Mouse (Mus musculus) limb, embryonic 13.5 days (tissue): Measurements from ENCODE around the gene Nr4a2. TPM values are rescaled to one million over a fixed set of nuclear protein-coding genes. Genes with fewer than 3 reads are reported as not detected.
A peak's percentile ranks its signal among the peaks of the same experiment; 100 is the strongest.

Experiments used
- ATAC-seq: fragments of 200-750 bp; cut with Nextera tagmentation; 2 replicates; pipeline ENCODE4 v1.8.0; 2017; ENCODE audit warnings: low read depth, moderate number of reproducible peaks, moderate TSS enrichment; ENCODE audit not compliant: low FRiP score
- H3K27ac ChIP-seq: fragments of 300-500 bp; sonication (generic); 2 replicates; pipeline ENCODE4 v1.5.1; 2015; ENCODE audit warnings: inconsistent platforms, mild to moderate bottlenecking, moderate library complexity
- H3K27me3 ChIP-seq: fragments of 300-500 bp; sonication (generic); 2 replicates; pipeline ENCODE4 v1.6.1; 2015; ENCODE audit warnings: mild to moderate bottlenecking, inconsistent platforms
- H3K36me3 ChIP-seq: fragments of 300-500 bp; sonication (generic); 2 replicates; pipeline ENCODE4 v1.6.1; 2015; ENCODE audit warnings: inconsistent platforms, mild to moderate bottlenecking, moderate library complexity
- H3K4me1 ChIP-seq: fragments of 300-500 bp; sonication (generic); 2 replicates; pipeline ENCODE4 v1.6.1; 2015; ENCODE audit warnings: inconsistent platforms
- H3K4me2 ChIP-seq: fragments of 300-500 bp; sonication (generic); replicated peaks from 2 replicates; pipeline ENCODE4 v1.6.1; 2015; ENCODE audit warnings: inconsistent platforms, mild to moderate bottlenecking, moderate library complexity
- H3K4me3 ChIP-seq: fragments of 300-500 bp; sonication (generic); 2 replicates; pipeline ENCODE4 v1.5.1; 2015; ENCODE audit warnings: moderate library complexity, mild to moderate bottlenecking, inconsistent platforms
- H3K9ac ChIP-seq: fragments of 300-500 bp; sonication (generic); 2 replicates; pipeline ENCODE4 v1.6.1; 2015; ENCODE audit warnings: mild to moderate bottlenecking, inconsistent platforms
- H3K9me3 ChIP-seq: fragments of 300-500 bp; sonication (generic); 2 replicates; pipeline ENCODE4 v1.6.1; 2016; ENCODE audit warnings: inconsistent platforms
- WGBS: fragments of 180-500 bp; shearing (Covaris S2); methylation state at CpG from one replicate; pipeline ENCODE4 v1.1.7; 2015; 5-methylcytosine and 5-hydroxymethylcytosine counted together
- polyA plus RNA-seq: library from polyadenylated mRNA; unstranded; fragments of >200 nt; fragmentation: Nextera tagmentation; extraction: Ambion mirVana; gene quantifications from 2 replicates; pipeline ENCODE4 v1.2.1, GENCODE M21; 2015

The Nr4a2 gene
- polyA plus RNA-seq, 1 experiment from 2014 or later, result 8.7 TPM

DNA sequence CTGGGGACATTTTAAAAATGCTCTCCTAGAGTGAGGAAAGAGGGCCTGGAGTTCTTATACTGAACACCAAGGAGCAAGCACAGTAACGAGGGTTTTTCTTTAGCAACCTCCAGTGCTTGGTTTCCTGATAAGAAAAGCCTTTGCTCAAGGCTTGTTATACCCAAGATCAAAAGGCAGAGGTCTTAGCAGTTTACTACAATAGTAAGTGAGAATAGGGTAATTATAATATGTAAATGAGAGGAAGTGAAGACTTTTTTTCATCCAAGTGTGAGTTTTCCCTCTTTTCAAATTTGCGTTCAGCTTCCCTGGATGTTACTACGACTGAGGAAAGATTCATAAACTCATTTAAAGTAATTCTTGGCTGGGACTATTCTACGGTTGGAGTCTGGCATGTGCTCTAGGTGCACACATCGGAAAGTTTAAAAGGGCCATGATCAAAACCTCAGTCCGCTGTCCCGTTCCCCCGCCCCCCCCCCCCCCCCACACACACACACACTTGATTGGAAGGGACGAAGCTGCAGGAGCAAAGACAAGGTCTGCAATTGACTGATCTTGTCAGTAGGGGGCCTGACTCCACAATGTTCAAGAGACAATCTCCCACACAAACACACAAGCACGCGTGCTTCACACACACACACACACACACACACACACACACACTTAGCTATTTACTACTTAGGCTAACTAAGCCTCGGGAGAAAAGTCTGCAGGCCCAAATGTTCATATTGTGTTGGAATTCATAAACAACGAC lies 6.4 kb downstream of the Nr4a2 start:
- no peaks in the 10 kb centered on the region for H3K36me3 ChIP-seq
- peak overlapping the region; percentile 81 for H3K27ac ChIP-seq
- peak overlapping the region; percentile 74 for H3K9ac ChIP-seq
- peaks cover 23% of the 10 kb centered on the region for H3K4me1 ChIP-seq
- H3K27me3 ChIP-seq, result peaks cover 17% of the 10 kb centered on the region
- H3K4me2 ChIP-seq, result peak overlapping the region; percentile 99
- ATAC-seq, result no peak
- peak overlapping the region; percentile 82 for H3K4me3 ChIP-seq
- no peaks in the 10 kb centered on the region for H3K9me3 ChIP-seq
- 3% methylated on average over 13 of the region's 13 CpGs for WGBS

GRCm38 (mm10) chr2:57116366-57117200 lies 7.2 kb downstream of the Nr4a2 start:
- H3K27ac ChIP-seq, result peak overlapping the region; percentile 81
- H3K27me3 ChIP-seq, result peaks cover 25% of the 10 kb centered on the region
- no peaks in the 10 kb centered on the region for H3K9me3 ChIP-seq
- peak; percentile 58 for ATAC-seq
- peak overlapping the region; percentile 99 for H3K4me2 ChIP-seq
- WGBS, result under 1% methylated on average over 45 of the region's 47 CpGs
- H3K36me3 ChIP-seq, result no peaks in the 10 kb centered on the region
- peaks cover 30% of the 10 kb centered on the region for H3K4me1 ChIP-seq
- H3K4me3 ChIP-seq, result peak overlapping the region; percentile 82
- peak overlapping the region; percentile 74 for H3K9ac ChIP-seq

DNA sequence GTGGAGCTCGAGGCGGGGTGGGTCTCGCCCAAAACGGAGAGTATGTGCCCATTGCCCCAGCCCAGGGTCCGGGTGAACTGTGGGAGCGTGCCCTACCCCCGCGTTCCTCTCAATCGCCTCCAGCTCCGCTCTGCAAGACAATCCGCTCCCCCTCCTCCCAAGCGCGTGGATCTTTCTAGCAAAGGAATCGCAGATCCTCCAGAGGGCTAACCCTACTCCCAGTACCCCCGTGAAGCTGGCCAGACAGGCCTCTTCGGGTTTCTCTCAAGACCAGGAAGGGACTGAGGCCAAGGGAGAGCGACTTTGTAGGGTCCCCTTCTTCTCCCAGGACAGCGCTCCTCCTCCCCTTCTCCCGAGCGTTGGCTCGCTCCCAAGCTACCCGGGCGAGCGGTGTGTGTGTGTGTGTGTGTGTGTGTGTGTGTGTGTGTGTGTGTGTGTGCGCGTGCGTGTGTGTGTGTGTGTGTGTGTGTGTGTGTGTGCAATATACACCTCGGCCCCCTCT lies 7.9 kb downstream of the Nr4a2 start:
- Histone ChIP-seq H3K4me2 (peak overlapping the region; percentile 99), H3K27ac (peak overlapping the region; percentile 81), H3K4me1 (peaks cover 35% of the 10 kb centered on the region), H3K4me3 (peak overlapping the region; percentile 82), H3K36me3 (no peaks in the 10 kb centered on the region), H3K9me3 (no peaks in the 10 kb centered on the region), H3K9ac (peak overlapping the region; percentile 74), H3K27me3 (peaks cover 32% of the 10 kb centered on the region)
- under 1% methylated on average over 21 of the region's 28 CpGs for WGBS
- peak; percentile 8 for ATAC-seq

GRCm38 (mm10) chr2:57115181-57115863 lies 8.5 kb downstream of the Nr4a2 start:
- Histone ChIP-seq H3K27ac (peak overlapping the region; percentile 81; the same call in 1 of the 2 replicates), H3K9me3 (no peaks in the 10 kb centered on the region), H3K27me3 (peaks cover 38% of the 10 kb centered on the region), H3K4me2 (peak overlapping the region; percentile 99), H3K4me3 (peak overlapping the region; percentile 82), H3K4me1 (peaks cover 35% of the 10 kb centered on the region), H3K36me3 (no peaks in the 10 kb centered on the region), H3K9ac (peak overlapping the region; percentile 74)
- 1% methylated on average over 25 of the region's 25 CpGs for WGBS
- ATAC-seq, result no peak

- peaks cover 36% of the 10 kb centered on the region for H3K4me1 ChIP-seq
- H3K27me3 ChIP-seq, result peaks cover 46% of the 10 kb centered on the region
- under 1% methylated on average over 86 of the region's 88 CpGs for WGBS
- no peaks in the 10 kb centered on the region for H3K9me3 ChIP-seq
- peak overlapping the region; percentile 99 for H3K4me2 ChIP-seq
- peak overlapping the region; percentile 39; the same call in 1 of the 2 replicates for H3K27ac ChIP-seq
- peak overlapping the region; percentile 82 for H3K4me3 ChIP-seq
- peak overlapping the region; percentile 74 for H3K9ac ChIP-seq
- peak; percentile 84 for ATAC-seq
- H3K36me3 ChIP-seq, result no peaks in the 10 kb centered on the region
These were observed 9.3 kb downstream of the Nr4a2 start for GRCm38 (mm10) chr2:57114211-57115151.

- H3K4me1 ChIP-seq, result peaks cover 38% of the 10 kb centered on the region
- no peak for ATAC-seq
- peak overlapping the region; percentile 99 for H3K4me2 ChIP-seq
- 22% methylated on average over 5 of the region's 5 CpGs for WGBS
- peaks cover 57% of the 10 kb centered on the region for H3K27me3 ChIP-seq
- no peak overlapping the region for H3K9ac ChIP-seq
- H3K36me3 ChIP-seq, result no peaks in the 10 kb centered on the region
- H3K9me3 ChIP-seq, result no peaks in the 10 kb centered on the region
- peak overlapping the region; percentile 82 for H3K4me3 ChIP-seq
- no peak overlapping the region for H3K27ac ChIP-seq
These were observed 10.4 kb downstream of the Nr4a2 start for GRCm38 (mm10) chr2:57113431-57113830.

DNA sequence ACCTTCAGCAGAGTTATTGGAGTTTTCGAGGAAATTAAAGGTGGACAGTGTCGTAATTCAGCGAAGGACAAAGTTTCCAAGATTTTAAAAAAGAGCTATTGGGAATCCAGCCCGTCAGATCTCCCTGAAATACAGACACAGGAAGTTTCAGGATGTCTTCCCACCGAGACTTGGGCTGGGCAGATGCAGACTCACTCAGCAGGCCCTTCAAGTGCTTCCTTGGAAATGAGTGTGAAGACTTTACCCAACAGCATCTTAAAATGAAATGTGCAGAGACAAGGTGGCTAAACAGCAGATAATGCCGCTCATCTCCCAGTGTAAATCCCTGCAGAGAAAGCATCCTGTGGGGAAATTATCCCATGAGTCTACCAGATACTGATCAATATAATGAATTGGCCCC lies 10.9 kb downstream of the Nr4a2 start:
- Histone ChIP-seq H3K27me3 (peaks cover 62% of the 10 kb centered on the region), H3K9me3 (no peaks in the 10 kb centered on the region), H3K27ac (no peak overlapping the region), H3K4me3 (no peak overlapping the region; the same call in 1 of the 2 replicates), H3K36me3 (no peaks in the 10 kb centered on the region), H3K4me2 (no peak overlapping the region), H3K4me1 (peaks cover 38% of the 10 kb centered on the region), H3K9ac (no peak overlapping the region)
- WGBS, result 19% methylated on average over 6 of the region's 6 CpGs
- ATAC-seq, result no peak

- H3K4me1 ChIP-seq, result peaks cover 31% of the 10 kb centered on the region
- H3K27me3 ChIP-seq, result peaks cover 69% of the 10 kb centered on the region
- H3K9ac ChIP-seq, result no peak overlapping the region
These were observed 11.8 kb downstream of the Nr4a2 start for GRCm38 (mm10) chr2:57111791-57112538.

DNA sequence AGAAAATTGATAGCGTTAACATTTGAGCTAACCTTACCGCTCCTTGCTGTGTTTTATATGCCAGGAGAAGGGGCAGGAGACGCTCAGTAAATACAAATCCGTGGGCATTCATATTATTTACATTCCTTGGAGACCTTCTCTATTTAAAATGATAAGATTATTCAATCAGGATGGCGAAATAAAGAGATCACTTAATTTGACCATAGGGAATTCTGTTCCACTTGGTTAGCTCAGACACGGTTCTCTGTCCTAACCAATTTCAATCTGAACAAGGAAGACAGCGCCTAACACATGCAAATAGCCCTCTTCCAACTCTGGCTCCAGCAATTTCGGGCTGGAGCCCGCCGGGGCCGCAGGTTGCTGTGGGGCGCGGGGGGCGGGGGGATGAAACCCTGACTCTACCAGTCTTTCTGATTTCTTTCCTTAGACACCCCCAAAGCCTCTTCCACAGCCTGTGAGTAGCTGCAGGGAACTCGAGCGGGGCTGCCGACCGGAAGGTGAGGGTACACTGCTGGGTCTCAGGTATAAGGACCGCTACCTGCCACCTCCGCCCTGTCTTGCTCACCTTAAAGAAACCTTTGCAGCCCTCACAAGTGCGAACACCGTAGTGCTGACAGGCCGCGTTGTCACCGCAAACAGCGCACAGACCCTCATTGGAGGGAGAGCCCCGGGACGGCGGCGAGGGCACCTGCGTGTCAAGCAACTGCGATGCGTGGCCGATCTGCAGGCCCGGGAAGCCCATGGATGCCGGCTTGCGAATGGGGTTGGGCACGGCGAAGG lies 12.6 kb downstream of the Nr4a2 start:
- Histone ChIP-seq H3K4me2 (peak overlapping the region; percentile 40), H3K27me3 (peaks cover 75% of the 10 kb centered on the region), H3K27ac (no peak overlapping the region), H3K4me1 (peaks cover 30% of the 10 kb centered on the region), H3K9me3 (no peaks in the 10 kb centered on the region), H3K36me3 (no peaks in the 10 kb centered on the region), H3K9ac (no peak overlapping the region), H3K4me3 (peak overlapping the region; percentile 24; the same call in 1 of the 2 replicates)
- ATAC-seq, result no peak
- WGBS, result 12% methylated on average over 39 of the region's 39 CpGs

More at GRCm38 (mm10) chr2:57111791-57112538, 11.8 kb downstream of the Nr4a2 start:
- Histone ChIP-seq H3K27ac (no peak overlapping the region), H3K36me3 (no peaks in the 10 kb centered on the region), H3K4me3 (peak overlapping the region; percentile 24), H3K9me3 (no peaks in the 10 kb centered on the region), H3K4me2 (peak overlapping the region; percentile 40)
- ATAC-seq, result no peak
- 8% methylated on average over 38 of the region's 38 CpGs for WGBS

DNA sequence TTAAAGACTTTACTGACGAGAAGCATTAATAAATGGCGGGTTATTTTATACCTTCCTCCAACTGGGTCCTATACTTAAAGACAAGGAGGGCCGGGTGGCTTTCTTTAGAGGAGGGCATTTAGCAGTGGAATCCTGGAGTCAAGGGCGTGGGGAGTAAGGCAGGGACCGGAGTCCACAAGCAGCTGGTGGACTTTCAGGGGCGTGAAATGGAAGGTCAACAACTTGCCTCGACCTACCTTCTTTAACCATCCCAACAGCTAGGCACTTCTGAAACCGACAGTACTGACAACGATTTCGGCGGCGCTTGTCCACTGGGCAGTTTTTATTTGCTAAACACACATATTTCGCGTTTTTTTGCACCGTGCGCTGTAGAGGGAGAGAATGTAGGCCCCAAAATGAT lies 13.4 kb downstream of the Nr4a2 start:
- ATAC-seq, result no peak

More for the DNA sequence above, 13.4 kb downstream of the Nr4a2 start:
- no peak overlapping the region; the same call in 1 of the 2 replicates for H3K4me3 ChIP-seq
- peaks cover 83% of the 10 kb centered on the region for H3K27me3 ChIP-seq
- peaks cover 26% of the 10 kb centered on the region for H3K4me1 ChIP-seq
- no peak overlapping the region for H3K9ac ChIP-seq
- no peaks in the 10 kb centered on the region for H3K36me3 ChIP-seq
- no peak overlapping the region for H3K4me2 ChIP-seq
- H3K9me3 ChIP-seq, result no peaks in the 10 kb centered on the region
- no peak overlapping the region for H3K27ac ChIP-seq
- WGBS, result 17% methylated on average over 16 of the region's 16 CpGs
